Mouse (Mus musculus): ENCODE data around the gene Pik3r5. TPM values are rescaled to one million over a fixed set of nuclear protein-coding genes. Genes with fewer than 3 reads are reported as not detected.

Gene Pik3r5
- polyA plus RNA-seq, 1 experiment from 2014 or later, result 0.81 TPM

- Histone ChIP-seq H3K4me2 (replicated peaks) (no peak overlapping the region), H3K9me3 (replicated peaks) (peaks cover 4% of the 10 kb centered on the region), H3K27ac (no peak overlapping the region), H3K4me3 (no peak overlapping the region), H3K9ac (no peak overlapping the region), H3K27me3 (no peaks in the 10 kb centered on the region), H3K36me3 (no peaks in the 10 kb centered on the region), H3K4me1 (no peaks in the 10 kb centered on the region)
- 77% methylated on average over 5 of the region's 5 CpGs for WGBS
- ATAC-seq (ENCODE audit: low FRiP score), result no peak
These were observed 89.4 kb downstream of the Pik3r5 start for GRCm38 (mm10) chr11:68521352-68521751.

- no peaks in the 10 kb centered on the region for H3K27me3 ChIP-seq
- no peak overlapping the region for H3K4me2 ChIP-seq (replicated peaks)
- no peaks in the 10 kb centered on the region for H3K9me3 ChIP-seq (replicated peaks)
- ATAC-seq (ENCODE audit: low FRiP score), result no peak
- 76% methylated on average over 4 of the region's 4 CpGs for WGBS
- H3K9ac ChIP-seq, result no peak overlapping the region
- H3K27ac ChIP-seq, result no peak overlapping the region
- no peaks in the 10 kb centered on the region for H3K36me3 ChIP-seq
- no peak overlapping the region for H3K4me3 ChIP-seq
- H3K4me1 ChIP-seq, result no peaks in the 10 kb centered on the region
These were observed 94.5 kb downstream of the Pik3r5 start for GRCm38 (mm10) chr11:68526441-68526840.

GRCm38 (mm10) chr11:68531066-68531806 is 99.3 kb downstream of the Pik3r5 start:
- Histone ChIP-seq H3K4me1 (0 out of 2 replicates have a peak, but pooled peaks cover under 1% of the 10 kb centered on the region), H3K27me3 (no peaks in the 10 kb centered on the region), H3K9ac (no peak overlapping the region), H3K4me3 (no peak overlapping the region), H3K9me3 (replicated peaks) (no peaks in the 10 kb centered on the region), H3K36me3 (no peaks in the 10 kb centered on the region), H3K27ac (no peak overlapping the region), H3K4me2 (replicated peaks) (no peak overlapping the region)
- 29% methylated on average over 16 of the region's 16 CpGs for WGBS
- no peak for ATAC-seq (ENCODE audit: low FRiP score)

GRCm38 (mm10) chr11:68531941-68532535 is 100.1 kb downstream of the Pik3r5 start:
- no peaks in the 10 kb centered on the region for H3K36me3 ChIP-seq
- H3K9ac ChIP-seq, result no peak overlapping the region
- no peak overlapping the region for H3K27ac ChIP-seq
- no peak for ATAC-seq (ENCODE audit: low FRiP score)
- H3K4me1 ChIP-seq, result 0 out of 2 replicates have a peak, but pooled peaks cover 4% of the 10 kb centered on the region
- H3K27me3 ChIP-seq, result no peaks in the 10 kb centered on the region
- no peak overlapping the region for H3K4me3 ChIP-seq
- no peaks in the 10 kb centered on the region for H3K9me3 ChIP-seq (replicated peaks)
- no peak overlapping the region for H3K4me2 ChIP-seq (replicated peaks)
- 75% methylated on average over 11 of the region's 11 CpGs for WGBS

GRCm38 (mm10) chr11:68532773-68533172 is 100.9 kb downstream of the Pik3r5 start:
- Histone ChIP-seq H3K4me2 (replicated peaks) (no peak overlapping the region), H3K4me1 (0 out of 2 replicates have a peak, but pooled peaks cover 4% of the 10 kb centered on the region), H3K9ac (no peak overlapping the region), H3K9me3 (replicated peaks) (no peaks in the 10 kb centered on the region), H3K27ac (no peak overlapping the region), H3K4me3 (no peak overlapping the region), H3K36me3 (no peaks in the 10 kb centered on the region), H3K27me3 (no peaks in the 10 kb centered on the region)
- ATAC-seq (ENCODE audit: low FRiP score), result no peak
- 79% methylated on average over 5 of the region's 5 CpGs for WGBS

- 83% methylated on average over 6 of the region's 6 CpGs for WGBS
- 0 out of 2 replicates have a peak, but pooled peaks cover 4% of the 10 kb centered on the region for H3K4me1 ChIP-seq
- no peaks in the 10 kb centered on the region for H3K27me3 ChIP-seq
- no peaks in the 10 kb centered on the region for H3K36me3 ChIP-seq
- no peak overlapping the region for H3K4me2 ChIP-seq (replicated peaks)
- ATAC-seq (ENCODE audit: low FRiP score), result no peak
- no peak overlapping the region for H3K9ac ChIP-seq
- H3K9me3 ChIP-seq (replicated peaks), result no peaks in the 10 kb centered on the region
- H3K27ac ChIP-seq, result no peak overlapping the region
- H3K4me3 ChIP-seq, result no peak overlapping the region
These were observed 102.1 kb downstream of the Pik3r5 start for GRCm38 (mm10) chr11:68533971-68534475.

- ATAC-seq (ENCODE audit: low FRiP score), result no peak
- H3K9me3 ChIP-seq (replicated peaks), result no peaks in the 10 kb centered on the region
- no peaks in the 10 kb centered on the region for H3K36me3 ChIP-seq
- H3K4me3 ChIP-seq, result no peak overlapping the region
- H3K9ac ChIP-seq, result no peak overlapping the region
- H3K27me3 ChIP-seq, result no peaks in the 10 kb centered on the region
- 67% methylated on average over 4 of the region's 4 CpGs for WGBS
- H3K4me2 ChIP-seq (replicated peaks), result no peak overlapping the region
- 0 out of 2 replicates have a peak, but pooled peaks cover 4% of the 10 kb centered on the region for H3K4me1 ChIP-seq
- H3K27ac ChIP-seq, result no peak overlapping the region
These were observed 104.1 kb downstream of the Pik3r5 start for GRCm38 (mm10) chr11:68536026-68536425.

GRCm38 (mm10) chr11:68536465-68536864 is 104.5 kb downstream of the Pik3r5 start:
- Histone ChIP-seq H3K4me1 (0 out of 2 replicates have a peak, but pooled peaks cover 4% of the 10 kb centered on the region), H3K9me3 (replicated peaks) (no peaks in the 10 kb centered on the region), H3K4me3 (no peak overlapping the region), H3K27me3 (no peaks in the 10 kb centered on the region), H3K27ac (no peak overlapping the region), H3K4me2 (replicated peaks) (no peak overlapping the region), H3K36me3 (no peaks in the 10 kb centered on the region), H3K9ac (no peak overlapping the region)
- ATAC-seq (ENCODE audit: low FRiP score), result no peak
- 49% methylated on average over 4 of the region's 4 CpGs for WGBS

GRCm38 (mm10) chr11:68539621-68540020 is 107.7 kb downstream of the Pik3r5 start:
- WGBS, result 64% methylated on average over 5 of the region's 5 CpGs
- Histone ChIP-seq H3K4me1 (peaks cover 4% of the 10 kb centered on the region; the same call in 1 of the 2 replicates), H3K27me3 (no peaks in the 10 kb centered on the region), H3K9ac (no peak overlapping the region), H3K4me3 (no peak overlapping the region), H3K4me2 (replicated peaks) (no peak overlapping the region), H3K9me3 (replicated peaks) (no peaks in the 10 kb centered on the region), H3K36me3 (no peaks in the 10 kb centered on the region), H3K27ac (no peak overlapping the region)
- ATAC-seq (ENCODE audit: low FRiP score), result no peak

- no peaks in the 10 kb centered on the region for H3K36me3 ChIP-seq
- H3K4me2 ChIP-seq (replicated peaks), result no peak overlapping the region
- no peak overlapping the region for H3K4me3 ChIP-seq
- H3K4me1 ChIP-seq, result no peaks in the 10 kb centered on the region; the same call in 1 of the 2 replicates
- H3K9me3 ChIP-seq (replicated peaks), result no peaks in the 10 kb centered on the region
- 3% methylated on average over 8 of the region's 8 CpGs for WGBS
- H3K27ac ChIP-seq, result no peak overlapping the region
- no peak overlapping the region for H3K9ac ChIP-seq
- ATAC-seq (ENCODE audit: low FRiP score), result no peak
- no peaks in the 10 kb centered on the region for H3K27me3 ChIP-seq
These were observed 112.6 kb downstream of the Pik3r5 start for GRCm38 (mm10) chr11:68544554-68544953.

- no peak overlapping the region for H3K4me3 ChIP-seq
- H3K36me3 ChIP-seq, result no peaks in the 10 kb centered on the region
- no peak overlapping the region for H3K9ac ChIP-seq
- no peak overlapping the region for H3K27ac ChIP-seq
- H3K27me3 ChIP-seq, result no peaks in the 10 kb centered on the region
- WGBS, result 54% methylated on average over 7 of the region's 7 CpGs
- no peak for ATAC-seq (ENCODE audit: low FRiP score)
- no peaks in the 10 kb centered on the region; the same call in 1 of the 2 replicates for H3K4me1 ChIP-seq
- H3K9me3 ChIP-seq (replicated peaks), result no peaks in the 10 kb centered on the region
- H3K4me2 ChIP-seq (replicated peaks), result no peak overlapping the region
These were observed 113.3 kb downstream of the Pik3r5 start for GRCm38 (mm10) chr11:68545172-68545571.

- ATAC-seq (ENCODE audit: low FRiP score), result no peak
- WGBS, result 80% methylated on average over 8 of the region's 8 CpGs
- Histone ChIP-seq H3K27me3 (no peaks in the 10 kb centered on the region), H3K27ac (no peak overlapping the region), H3K4me3 (no peak overlapping the region), H3K4me2 (replicated peaks) (no peak overlapping the region), H3K9ac (no peak overlapping the region), H3K36me3 (no peaks in the 10 kb centered on the region), H3K9me3 (replicated peaks) (no peaks in the 10 kb centered on the region), H3K4me1 (no peaks in the 10 kb centered on the region; the same call in 1 of the 2 replicates)
These were observed 113.8 kb downstream of the Pik3r5 start for GRCm38 (mm10) chr11:68545682-68546222.

All from hindbrain, embryonic 12.5 days (tissue).